Mouse (Mus musculus): ENCODE data around the gene Ano3. TPM values are rescaled to one million over a fixed set of nuclear protein-coding genes. Genes with fewer than 3 reads are reported as not detected.
"Not testable (repeated sequence)": the region's sequence is repeated elsewhere in the genome, so short reads cannot be mapped to it uniquely, and the experiment has no call there.

The Ano3 gene
- 10 to 100 TPM; 32.5 to 38.3 TPM for total RNA-seq (2021)
- long read RNA-seq, experiment 1, partial matches to known transcripts, result 15 of 21 reads
- long read RNA-seq, experiment 1, other reads (novel, unspliced or antisense), result 6 of 21 reads
- long read RNA-seq, experiment 2, full-length matches to known transcripts, result 3 of 17 reads
- long read RNA-seq, experiment 2, partial matches to known transcripts, result 10 of 17 reads
- long read RNA-seq, experiment 2, other reads (novel, unspliced or antisense), result 4 of 17 reads

DNA sequence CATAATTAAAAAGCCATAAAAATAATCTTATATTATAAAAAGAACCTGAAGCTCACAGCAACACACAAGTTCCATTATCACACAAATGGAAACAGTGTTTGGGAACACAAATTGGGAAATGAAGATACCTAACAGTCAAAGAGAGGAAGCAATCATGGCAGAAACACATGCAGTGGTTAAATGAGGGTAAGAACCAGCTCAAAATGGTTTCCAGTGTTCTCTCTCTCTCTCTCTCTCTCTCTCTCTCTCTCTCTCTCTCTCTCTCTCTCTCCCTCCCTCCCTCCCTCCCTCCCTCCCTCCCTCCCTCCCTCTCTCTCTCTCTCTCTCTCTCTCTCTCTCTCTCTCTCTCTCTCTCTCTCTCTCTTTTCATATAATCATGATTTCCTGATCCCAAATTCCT, at the start of gene Ano3:
Ano3 (minus strand) TSS at position 101 of the 400 bp plus-strand sequence.
- DNase-seq (ENCODE audit: low spot score in 2 of 2); intact Hi-C loops (cut with DNase I): not testable (repeated sequence)

DNA sequence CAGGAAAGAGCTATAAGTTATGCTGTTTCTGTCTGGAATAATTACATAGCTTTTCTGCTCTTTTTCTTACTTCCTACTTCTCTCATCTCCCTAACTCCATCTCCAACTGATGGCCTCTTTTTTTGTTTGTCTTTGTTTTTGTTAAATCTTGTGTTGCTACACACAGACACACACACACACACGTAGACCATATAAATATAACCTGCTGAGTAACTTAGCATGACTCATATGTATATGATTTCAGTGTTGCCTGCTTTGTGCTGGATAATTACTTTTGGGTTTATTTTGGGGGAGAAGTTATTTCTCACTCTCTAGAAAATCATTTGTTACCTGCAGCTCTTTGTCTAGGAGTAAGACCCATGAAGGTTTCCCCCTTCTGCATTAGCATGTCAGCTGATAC, 39.3 kb upstream of the Ano3 start:
- DNase-seq (ENCODE audit: low spot score in 2 of 2), result no peak
- intact Hi-C loops (cut with DNase I), result no loop called here

DNA sequence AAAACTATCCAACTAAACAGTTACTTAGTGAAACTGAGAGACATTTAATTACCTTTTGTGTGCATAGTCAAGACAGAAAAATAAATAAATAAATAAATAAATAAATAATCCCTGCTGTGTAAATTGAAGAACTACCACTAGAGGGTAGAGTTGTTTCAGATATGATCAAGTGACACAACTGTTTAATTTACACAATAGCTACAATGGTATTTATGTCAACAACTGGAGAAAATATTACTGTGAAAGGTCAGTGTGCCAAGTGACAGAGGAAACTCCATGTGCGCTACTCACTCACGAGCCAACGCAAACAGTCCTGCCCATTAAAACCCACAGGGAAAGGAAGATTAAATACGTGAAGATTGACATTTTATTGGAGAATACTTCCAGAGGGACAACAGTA, 38.8 kb upstream of the Ano3 start:
- intact Hi-C loops (cut with DNase I), result loop anchor here (5.0 kb wide), 1 partner anchor 1228 kb away; no protein-coding TSS in a partner anchor
- no peak for DNase-seq (ENCODE audit: low spot score in 2 of 2)

DNA sequence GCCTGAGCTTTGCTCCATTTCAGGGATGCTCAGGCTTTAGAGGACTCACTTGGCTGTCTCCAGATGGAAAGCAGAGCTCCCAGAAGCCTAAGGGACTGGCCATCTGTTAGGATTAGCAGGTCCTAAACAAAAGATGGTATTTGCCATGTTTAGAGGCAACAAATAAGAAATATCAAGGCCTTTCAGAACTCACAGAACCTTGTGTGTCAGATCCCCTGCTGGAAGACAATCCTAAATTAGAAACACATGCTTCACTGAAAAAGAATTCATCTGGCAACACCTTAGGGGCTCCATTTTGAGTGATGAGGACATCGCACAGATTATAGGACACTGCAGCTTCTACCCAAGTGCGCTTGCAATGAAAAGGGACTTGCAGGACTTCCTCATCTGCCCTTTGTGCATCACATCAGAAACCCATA, 35.1 kb upstream of the Ano3 start:
- DNase-seq (ENCODE audit: low spot score in 2 of 2), result no peak
- intact Hi-C loops (cut with DNase I), result loop anchor here (5.0 kb wide), 1 partner anchor 1231 kb away; no protein-coding TSS in a partner anchor

DNA sequence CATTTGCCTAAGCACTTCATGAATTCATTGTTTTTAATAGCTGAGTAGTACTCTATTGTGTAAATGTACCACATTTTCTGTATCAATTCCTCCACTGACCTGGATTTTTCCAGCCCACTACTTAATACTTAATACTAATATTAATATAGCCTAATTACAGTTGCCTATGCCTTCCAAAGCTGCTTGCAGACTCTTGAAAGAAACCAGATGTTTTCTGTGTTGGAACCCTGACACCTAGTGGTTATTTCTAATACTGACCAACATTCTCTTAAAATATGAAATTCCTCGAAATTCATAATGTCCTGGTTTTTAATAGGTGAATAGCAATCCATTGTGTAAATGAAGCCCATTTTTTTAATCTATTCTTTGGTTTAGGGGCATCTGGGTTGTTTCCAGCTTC, 31.0 kb upstream of the Ano3 start:
- peak; percentile 6 to 33 for DNase-seq (ENCODE audit: low spot score in 2 of 2)

DNA sequence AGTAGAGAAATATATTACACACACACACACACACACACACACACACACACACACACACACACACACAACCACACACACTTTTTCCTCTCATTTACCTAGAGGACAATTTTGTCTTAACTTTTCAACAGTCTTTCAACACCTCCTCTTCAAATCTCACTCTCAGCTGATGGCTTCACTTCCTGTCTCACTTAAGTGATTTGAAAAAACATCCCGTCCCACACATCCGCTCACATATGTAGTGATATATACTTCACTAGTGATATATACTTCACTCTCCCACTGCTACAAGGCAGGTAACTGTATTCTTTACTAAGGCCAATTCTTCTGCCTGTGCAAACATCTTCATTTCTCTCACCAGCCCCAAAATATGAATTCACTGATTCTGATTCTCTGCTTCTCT, 28.9 kb upstream of the Ano3 start:
- intact Hi-C loops (cut with DNase I), result loop anchor here (5.0 kb wide), 1 partner anchor 752 kb away; no protein-coding TSS in a partner anchor
- peak in 1 of 2 experiments; percentile 15 for DNase-seq (ENCODE audit: low spot score in 2 of 2)

More for the DNA sequence above, 31.0 kb upstream of the Ano3 start:
- intact Hi-C loops (cut with DNase I), result loop anchor here (2.0 to 5.0 kb wide), 2 partner anchors 317 to 754 kb away; no protein-coding TSS in a partner anchor

DNA sequence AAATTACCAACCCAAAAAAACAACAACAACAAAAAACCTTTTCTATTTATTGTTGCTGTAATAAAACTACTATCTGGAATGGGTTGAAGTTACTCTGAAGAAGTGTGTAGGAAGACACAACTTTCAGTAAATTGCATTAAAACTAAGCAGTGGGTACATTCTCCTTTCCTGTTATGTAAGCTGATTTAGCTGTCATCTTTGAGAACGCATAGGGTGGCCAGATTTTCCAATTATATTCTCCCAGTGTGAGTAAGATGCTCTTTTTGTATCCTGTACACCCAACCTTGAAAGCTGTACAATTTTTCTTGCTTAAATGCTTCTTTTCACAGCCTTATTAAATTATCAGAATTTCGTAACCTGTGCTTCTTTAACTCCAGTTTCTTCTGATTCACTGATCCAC, 26.1 kb upstream of the Ano3 start:
- intact Hi-C loops (cut with DNase I), result no loop called here
- DNase-seq (ENCODE audit: low spot score in 2 of 2), result no peak

DNA sequence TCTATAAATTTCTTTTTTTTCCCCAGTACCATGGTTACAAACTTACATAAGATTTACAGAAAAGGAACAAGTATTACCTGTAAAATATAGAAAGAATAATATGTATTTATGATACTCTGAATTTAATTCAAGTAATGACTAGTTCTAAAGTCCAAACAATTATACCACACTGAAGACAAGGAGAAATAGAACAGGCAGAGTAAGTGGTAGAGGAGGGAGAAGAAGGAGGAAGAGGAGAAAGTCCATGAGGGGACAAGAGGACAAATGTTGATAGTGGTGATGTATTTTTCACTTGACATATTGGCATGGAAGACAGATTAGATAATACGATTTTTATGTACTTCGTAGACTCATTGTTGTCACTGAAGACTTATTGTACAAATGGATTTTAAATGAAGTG, 19.4 kb upstream of the Ano3 start:
- no peak for DNase-seq (ENCODE audit: low spot score in 2 of 2)
- intact Hi-C loops (cut with DNase I), result no loop called here

DNA sequence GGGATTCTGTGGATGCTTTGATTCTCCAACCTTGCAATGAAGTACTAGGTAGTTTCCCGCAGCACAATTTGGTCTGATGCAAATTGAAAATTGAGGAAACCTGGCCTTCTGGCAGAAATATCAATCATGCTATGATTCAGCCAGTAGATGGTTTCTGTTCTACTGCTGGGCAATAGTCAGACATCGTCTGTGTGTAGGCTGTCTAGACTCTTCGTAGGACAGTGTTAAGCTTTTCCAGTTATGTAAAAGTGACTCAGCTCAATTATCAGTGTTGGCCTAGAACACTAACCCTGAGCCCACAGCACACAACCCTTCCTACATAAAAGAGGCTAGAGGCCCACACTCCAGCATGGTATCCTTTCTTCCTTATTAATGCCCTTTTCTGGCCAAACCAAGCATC, 14.7 kb upstream of the Ano3 start:
- DNase-seq (ENCODE audit: low spot score in 2 of 2), result no peak
- intact Hi-C loops (cut with DNase I), result no loop called here

DNA sequence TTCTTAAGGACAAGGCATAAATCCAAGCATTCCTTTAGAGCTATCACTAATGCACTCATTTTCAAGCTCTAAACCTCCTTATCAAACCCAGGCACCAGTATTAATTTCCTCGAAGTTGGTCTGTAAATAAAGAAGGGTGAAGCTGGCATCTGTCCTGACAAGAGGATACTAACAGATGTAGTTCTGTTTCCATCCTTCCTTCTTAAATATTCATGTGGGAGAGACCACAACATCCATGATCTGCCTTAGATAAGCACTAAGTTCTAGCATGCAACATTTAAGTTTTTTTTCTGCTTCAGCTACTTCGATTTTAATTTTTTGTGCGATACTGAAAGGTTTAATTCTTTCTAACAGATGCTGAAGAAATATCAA, 305 bp downstream of the Ano3 start:
- DNase-seq (ENCODE audit: low spot score in 2 of 2), result no peak
- intact Hi-C loops (cut with DNase I), result no loop called here

DNA sequence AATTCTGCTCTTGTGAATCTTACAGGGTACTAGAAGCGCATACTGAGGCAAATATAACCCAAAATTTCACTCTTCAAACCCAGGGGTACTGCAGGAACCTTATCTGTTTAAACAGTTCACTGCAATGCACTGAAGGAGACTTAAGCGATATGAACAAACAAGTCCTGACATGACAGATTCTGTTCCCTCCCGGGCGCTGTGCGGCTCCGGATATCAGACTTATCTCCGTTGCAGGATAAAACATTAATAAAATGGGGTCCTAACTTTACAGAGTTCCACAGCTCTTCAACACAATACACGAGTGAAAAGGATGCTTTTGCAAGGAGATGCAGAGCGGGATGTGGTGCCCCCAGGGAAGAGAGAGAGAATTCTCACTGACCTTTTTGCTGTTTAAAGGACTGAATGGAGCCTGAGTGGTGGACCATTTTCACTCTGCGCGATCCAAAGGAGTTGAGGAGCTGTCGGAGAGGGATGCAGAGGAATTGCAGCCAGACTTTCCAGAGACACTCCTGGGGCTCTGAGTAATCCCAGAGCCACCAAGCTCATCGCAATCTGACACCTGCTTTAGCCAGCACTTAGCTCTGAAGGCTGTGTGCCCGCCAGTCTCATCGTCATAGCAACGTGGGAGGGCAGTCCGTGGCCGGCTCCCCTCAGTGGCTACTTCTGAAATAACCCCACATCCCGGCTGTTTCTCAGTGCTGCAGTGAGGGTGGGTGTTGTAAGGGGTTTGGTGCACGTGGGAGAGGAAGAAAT, 868 bp downstream of the Ano3 start:
- intact Hi-C loops (cut with DNase I), result no loop called here
- DNase-seq (ENCODE audit: low spot score in 2 of 2), result peak; percentile 67

DNA sequence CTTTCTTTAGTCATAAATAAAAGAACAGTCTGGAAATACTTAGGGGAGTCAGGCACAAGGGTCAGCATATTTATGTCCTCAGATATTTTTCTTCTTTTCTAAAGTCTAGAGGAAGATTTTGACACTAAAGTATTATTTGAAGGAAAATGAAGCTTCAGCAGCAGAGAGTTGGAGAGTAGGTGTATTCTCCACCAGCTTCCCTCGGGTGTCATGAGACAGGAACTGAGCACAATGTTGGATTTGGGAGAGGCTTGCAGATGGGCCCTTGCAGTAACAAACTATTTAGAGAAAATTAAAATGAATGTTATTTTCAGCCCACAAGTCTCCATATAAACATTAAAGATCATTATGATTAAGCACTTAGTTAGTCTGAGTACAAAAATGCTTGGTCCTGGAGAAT, 5.6 kb downstream of the Ano3 start:
- intact Hi-C loops (cut with DNase I), result no loop called here
- DNase-seq (ENCODE audit: low spot score in 2 of 2), result no peak

DNA sequence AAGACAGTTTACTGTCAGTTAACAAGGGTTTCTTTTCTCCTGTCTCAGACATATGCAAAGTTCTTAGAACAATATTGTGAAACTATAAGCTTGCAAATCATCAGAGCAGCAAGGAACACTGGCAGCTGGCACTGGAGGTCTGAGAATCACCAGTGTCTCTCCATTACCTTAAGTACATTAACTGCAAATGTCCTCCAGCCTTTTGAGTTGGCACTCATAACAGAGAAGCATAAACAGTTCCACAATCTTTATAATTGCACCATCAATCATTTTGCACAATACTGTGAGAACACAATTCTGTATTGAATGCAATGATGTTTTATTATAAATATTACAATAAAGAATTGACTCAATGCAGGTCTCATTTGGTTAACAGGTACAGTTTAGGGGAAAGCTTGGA, 15.0 kb downstream of the Ano3 start:
- intact Hi-C loops (cut with DNase I), result no loop called here
- no peak for DNase-seq (ENCODE audit: low spot score in 2 of 2)

DNA sequence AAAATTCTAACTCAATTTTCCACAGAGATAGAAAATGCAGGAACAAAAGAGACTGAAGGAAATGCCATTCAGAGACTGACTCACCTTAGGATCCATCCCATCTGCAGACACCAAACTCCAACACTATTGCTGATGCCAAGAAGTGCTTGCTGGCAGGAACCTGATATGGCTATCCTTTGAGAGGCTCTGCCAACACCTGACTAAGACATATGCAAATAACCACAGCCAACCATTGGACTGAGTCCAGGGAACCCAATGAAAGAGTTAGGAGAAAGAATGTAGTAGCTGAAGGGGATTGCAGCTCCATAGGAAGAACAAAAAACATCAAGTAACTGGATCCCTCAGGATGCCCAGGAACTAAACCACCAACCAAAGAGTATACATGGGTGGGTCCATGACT, 21.6 kb downstream of the Ano3 start:
- DNase-seq (ENCODE audit: low spot score in 2 of 2), result peak in 1 of 2 experiments; percentile 24
- intact Hi-C loops (cut with DNase I), result no loop called here

DNA sequence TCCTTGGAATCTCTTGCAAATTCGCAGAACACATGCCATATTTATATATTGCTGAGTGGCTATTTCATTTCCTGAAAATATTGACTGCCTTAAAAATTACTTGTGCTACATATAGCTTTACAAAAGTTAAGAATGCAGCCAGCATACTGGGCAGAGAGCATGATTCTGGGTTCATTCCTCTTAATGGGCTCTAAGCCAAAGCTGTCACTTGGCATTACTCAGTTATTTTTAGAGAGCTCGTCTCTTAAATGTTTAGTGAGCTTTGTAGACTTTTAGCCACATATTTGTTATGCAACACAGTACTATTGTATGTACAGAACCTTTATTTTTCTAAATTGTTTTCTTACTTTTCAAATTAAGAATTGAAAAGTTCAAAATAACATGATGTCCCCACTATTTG, 41.2 kb downstream of the Ano3 start:
- intact Hi-C loops (cut with DNase I), result no loop called here

DNA sequence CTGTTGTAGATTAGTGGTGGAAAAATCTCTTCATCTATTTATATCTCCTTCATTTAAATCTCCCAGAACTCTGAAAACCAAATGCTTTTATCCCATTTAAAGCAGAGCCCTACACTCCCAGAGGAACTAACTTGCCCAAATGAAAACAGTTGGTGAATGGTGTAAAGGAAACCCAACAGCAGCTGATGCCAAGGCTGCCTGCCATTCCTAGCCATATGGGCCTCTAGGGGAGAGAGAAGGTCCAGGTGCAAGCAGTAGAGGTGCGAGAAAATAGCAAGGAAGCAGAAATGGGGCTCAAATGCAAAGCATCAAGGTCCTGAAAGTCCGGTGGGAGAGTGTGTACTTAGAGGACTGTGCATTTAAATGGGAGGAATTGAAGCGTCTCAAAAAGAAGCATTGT, 44.2 kb downstream of the Ano3 start:
- intact Hi-C loops (cut with DNase I), result no loop called here
- no peak for DNase-seq (ENCODE audit: low spot score in 2 of 2)

More for the DNA sequence above, 41.2 kb downstream of the Ano3 start:
- no peak for DNase-seq (ENCODE audit: low spot score in 2 of 2)

DNA sequence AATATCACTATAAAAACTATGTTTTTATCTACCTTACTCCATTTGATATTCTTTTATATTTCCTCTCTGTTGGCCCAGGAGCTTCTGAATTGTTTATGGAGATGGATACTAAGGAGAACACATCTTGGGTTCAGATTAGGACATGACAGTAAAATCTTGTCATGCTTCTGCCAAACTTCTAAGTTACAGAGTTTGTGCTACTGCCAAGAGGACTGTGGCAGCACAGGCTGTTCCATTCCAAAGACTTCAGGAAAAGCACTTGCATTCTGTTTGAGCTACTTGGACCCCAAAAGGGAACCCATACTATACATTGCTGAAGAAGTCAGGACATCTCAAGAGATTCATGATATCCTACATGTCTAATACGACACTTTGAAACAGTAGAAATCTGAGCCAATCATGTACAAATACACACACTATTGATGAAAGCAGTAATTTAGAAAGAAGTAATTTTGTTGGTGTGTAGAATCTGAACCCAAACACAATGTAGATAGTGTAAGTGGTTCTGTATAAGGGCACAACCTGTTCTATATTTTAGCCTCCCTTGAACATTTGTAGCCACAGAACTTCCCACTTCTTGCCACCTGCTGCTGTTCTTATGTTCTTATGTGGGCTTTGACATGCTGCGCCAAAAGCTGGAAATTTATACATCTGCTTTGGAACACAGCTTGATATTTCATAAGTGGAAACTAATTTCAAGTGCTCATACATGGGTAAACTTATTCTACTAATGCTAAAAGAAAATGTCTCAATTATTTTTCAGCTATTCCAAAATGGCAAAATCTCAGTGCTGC, 54.0 kb downstream of the Ano3 start:
- DNase-seq (ENCODE audit: low spot score in 2 of 2), result peak in 1 of 2 experiments; percentile 56
- intact Hi-C loops (cut with DNase I), result no loop called here

DNA sequence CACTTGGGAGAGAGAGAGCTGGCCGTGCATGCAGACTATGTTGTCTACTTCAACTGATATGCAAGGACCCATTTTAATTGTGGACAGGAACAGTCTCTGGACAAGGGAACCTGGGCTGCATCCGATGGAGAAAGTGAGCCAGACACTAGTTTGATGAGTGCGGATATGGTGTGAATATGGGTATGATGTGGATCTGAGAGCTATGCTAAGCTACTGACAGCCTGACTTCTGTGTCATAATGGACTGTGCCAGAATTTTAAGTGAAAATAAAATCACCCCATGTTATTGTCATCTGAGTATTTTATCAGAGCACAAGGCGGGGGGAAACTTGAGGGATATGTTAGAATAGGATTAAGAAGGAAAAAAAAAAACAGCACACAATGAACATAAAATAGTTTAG, 79.1 kb downstream of the Ano3 start:
- no peak for DNase-seq (ENCODE audit: low spot score in 2 of 2)
- intact Hi-C loops (cut with DNase I), result no loop called here

DNA sequence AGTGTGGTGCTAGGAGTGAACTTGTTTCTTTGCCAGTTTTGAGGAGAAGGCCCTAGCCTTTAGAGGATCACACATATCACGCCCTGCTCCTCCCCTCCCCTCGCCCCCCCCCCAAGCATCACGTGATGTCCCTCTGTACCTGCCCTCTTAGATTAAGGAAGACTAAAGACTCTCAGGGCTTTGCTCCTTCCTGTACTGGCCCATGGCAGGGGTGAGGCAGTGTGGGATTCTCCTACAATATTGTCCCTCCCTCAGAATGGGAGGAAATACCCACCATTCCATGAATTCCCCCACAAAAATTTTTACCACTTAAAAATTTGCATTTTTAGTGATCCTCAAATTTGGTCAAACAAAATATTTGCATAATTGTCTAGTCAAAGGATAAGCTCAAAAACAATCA, 85.1 kb downstream of the Ano3 start:
- DNase-seq (ENCODE audit: low spot score in 2 of 2), result no peak
- intact Hi-C loops (cut with DNase I), result no loop called here

DNA sequence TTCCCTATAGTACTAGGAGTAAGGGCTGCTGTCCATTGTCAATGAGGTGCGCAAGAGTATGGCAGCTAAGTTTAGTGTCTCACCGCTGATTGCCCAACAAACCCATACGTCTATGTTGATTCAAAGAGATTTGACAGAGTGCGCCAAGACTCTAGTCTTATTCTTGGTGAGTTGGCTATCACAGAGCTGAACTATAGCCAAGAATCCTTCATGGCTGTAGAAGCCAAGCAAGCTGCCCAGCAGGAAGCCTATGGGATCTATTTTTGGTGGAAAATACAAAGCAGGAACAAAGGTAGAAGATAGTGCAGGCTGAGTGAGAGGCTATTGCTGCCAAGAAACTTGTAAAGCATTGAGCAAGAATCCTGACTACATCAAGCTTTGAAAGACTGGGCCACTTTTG, 87.3 kb downstream of the Ano3 start:
- no peak for DNase-seq (ENCODE audit: low spot score in 2 of 2)
- intact Hi-C loops (cut with DNase I), result no loop called here

All from left cerebral cortex, postnatal 14 days (tissue).